Mouse (Mus musculus): ENCODE measurements around the gene Myo15b. TPM values are rescaled to one million over a fixed set of nuclear protein-coding genes. Genes with fewer than 3 reads are reported as not detected.

Gene Myo15b
- polyA plus RNA-seq, 1 experiment from 2014 or later: 0.31 TPM

DNA sequence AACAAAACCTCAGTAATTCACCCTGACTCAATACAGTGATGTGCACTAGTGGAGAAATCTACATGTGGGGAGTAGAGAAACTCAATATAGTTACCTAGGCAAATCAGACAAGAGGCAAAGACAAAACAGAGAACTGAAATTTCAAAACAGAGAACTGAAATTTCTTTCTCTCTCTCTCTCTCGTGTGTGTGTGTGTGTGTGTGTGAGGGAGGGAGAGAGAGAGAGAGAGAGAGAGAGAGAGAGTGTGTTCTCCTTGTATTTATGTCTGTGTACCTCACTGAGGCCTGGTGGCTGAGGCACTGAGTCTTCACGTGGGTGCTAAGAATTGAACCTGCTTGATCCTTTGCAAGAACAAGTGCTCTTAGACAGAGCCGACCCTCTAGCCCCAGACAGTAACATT is 71.6 kb downstream of the Myo15b start:
- WGBS: 88% methylated on average over 2 of the region's 3 CpGs
- no peak overlapping the region for H3K4me2 ChIP-seq (ENCODE audit: low read depth, low read length)
- peaks cover 5% of the 10 kb centered on the region; the same call in 1 of the 2 replicates for H3K36me3 ChIP-seq (replicated peaks; ENCODE audit: control insufficient read depth, insufficient read depth, low read depth, low read length)
- no peaks in the 10 kb centered on the region for H3K4me1 ChIP-seq (ENCODE audit: control insufficient read depth, insufficient read depth, low read length)
- H3K4me3 ChIP-seq (ENCODE audit: low read depth, low read length): no peak overlapping the region
- ATAC-seq (replicated peaks; ENCODE audit: insufficient number of reproducible peaks, low FRiP score, low TSS enrichment, low read depth) (no peak), DNase-seq (ENCODE audit: low spot score) (no peak)
- no peak overlapping the region for H3K9ac ChIP-seq (replicated peaks; ENCODE audit: low read length)
- H3K27me3 ChIP-seq (ENCODE audit: control insufficient read depth, insufficient read depth, low read length): no peaks in the 10 kb centered on the region
- H3K27ac ChIP-seq (replicated peaks; ENCODE audit: low read depth, low read length): no peak overlapping the region
- H3K9me3 ChIP-seq (replicated peaks; ENCODE audit: control insufficient read depth, low read length): no peaks in the 10 kb centered on the region

DNA sequence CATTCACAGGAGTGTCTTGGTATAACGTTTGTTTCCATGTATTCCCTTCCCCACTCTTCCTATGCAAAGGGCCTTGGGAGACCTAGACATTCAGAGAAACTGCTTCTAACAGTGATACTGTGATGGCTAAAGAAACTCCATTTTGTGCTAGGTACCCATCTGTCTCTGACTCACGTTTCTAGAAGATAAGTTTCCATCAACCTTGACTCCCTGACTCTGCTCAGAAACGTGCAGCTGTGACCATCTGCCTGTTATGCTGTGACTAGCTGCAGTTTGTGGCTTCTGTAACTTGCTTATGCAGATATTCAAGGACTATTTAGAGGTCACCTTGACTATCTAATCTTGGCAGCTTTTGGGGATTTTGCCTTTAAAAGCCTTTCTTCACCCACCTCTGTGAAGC is 73.0 kb downstream of the Myo15b start:
- 74% methylated on average over 3 of the region's 3 CpGs for WGBS
- no peak overlapping the region for H3K4me3 ChIP-seq (ENCODE audit: low read depth, low read length)
- H3K36me3 ChIP-seq (replicated peaks; ENCODE audit: control insufficient read depth, insufficient read depth, low read depth, low read length): peaks cover 5% of the 10 kb centered on the region; the same call in 1 of the 2 replicates
- H3K27me3 ChIP-seq (ENCODE audit: control insufficient read depth, insufficient read depth, low read length): no peaks in the 10 kb centered on the region
- no peak overlapping the region for H3K27ac ChIP-seq (replicated peaks; ENCODE audit: low read depth, low read length)
- DNase-seq (ENCODE audit: low spot score): no peak
- no peaks in the 10 kb centered on the region for H3K9me3 ChIP-seq (replicated peaks; ENCODE audit: control insufficient read depth, low read length)
- H3K9ac ChIP-seq (replicated peaks; ENCODE audit: low read length): no peak overlapping the region
- no peak for ATAC-seq (replicated peaks; ENCODE audit: insufficient number of reproducible peaks, low FRiP score, low TSS enrichment, low read depth)
- H3K4me1 ChIP-seq (ENCODE audit: control insufficient read depth, insufficient read depth, low read length): no peaks in the 10 kb centered on the region
- no peak overlapping the region for H3K4me2 ChIP-seq (ENCODE audit: low read depth, low read length)

DNA sequence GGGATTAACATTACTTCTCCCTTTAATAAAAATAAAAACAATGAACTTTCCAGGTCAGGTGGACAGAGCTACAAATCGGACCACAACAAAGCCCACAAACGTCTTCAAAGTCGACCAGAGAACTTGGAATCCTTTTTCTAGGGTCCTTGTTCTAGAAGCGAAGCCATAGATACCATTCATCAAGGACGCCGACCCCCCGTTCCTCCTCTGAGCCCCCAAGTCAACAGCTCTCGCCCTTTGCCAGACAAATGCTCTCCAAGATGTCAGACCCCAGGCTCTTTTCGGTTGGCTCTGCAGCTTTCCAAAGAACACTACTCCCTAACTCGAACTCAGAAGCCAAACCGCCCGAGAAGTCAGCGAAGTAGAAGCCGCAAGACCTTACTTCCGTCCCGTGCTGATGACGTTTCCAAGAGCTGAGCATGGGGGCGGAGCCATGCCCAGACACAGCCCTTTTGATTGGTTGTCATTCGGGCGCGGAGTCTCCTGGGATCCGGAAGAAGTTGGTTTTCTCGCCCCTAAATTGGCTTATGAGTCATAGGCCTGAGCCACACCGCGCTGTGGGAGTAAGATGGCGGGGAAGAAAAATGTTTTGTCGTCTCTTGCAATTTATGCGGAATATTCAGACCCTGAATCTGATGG is 75.0 kb downstream of the Myo15b start, which contains the start of the genes Sap30bp and Recql5:
Gene Sap30bp (plus strand): TSS at position 175 of the 639 bp plus-strand sequence.
Gene Recql5 (minus strand): TSS at position 370 of the 639 bp plus-strand sequence.
- Histone ChIP-seq H3K4me2 (ENCODE audit: low read depth, low read length) (peak within 1 kb of the TSS; percentile 83), H3K27ac (replicated peaks; ENCODE audit: low read depth, low read length) (no peak within 1 kb of the TSS), H3K36me3 (replicated peaks; ENCODE audit: control insufficient read depth, insufficient read depth, low read depth, low read length) (peaks cover 2% of the 10 kb centered on the region; the same call in 1 of the 2 replicates), H3K9ac (replicated peaks; ENCODE audit: low read length) (peak within 1 kb of the TSS; percentile 90), H3K9me3 (replicated peaks; ENCODE audit: control insufficient read depth, low read length) (no peaks in the 10 kb centered on the region), H3K4me1 (ENCODE audit: control insufficient read depth, insufficient read depth, low read length) (no peaks in the 10 kb centered on the region), H3K27me3 (ENCODE audit: control insufficient read depth, insufficient read depth, low read length) (no peaks in the 10 kb centered on the region), H3K4me3 (ENCODE audit: low read depth, low read length) (peak within 1 kb of the TSS; percentile 95)
- ATAC-seq (replicated peaks; ENCODE audit: insufficient number of reproducible peaks, low FRiP score, low TSS enrichment, low read depth) (peak; percentile 95), DNase-seq (ENCODE audit: low spot score) (peak; percentile 100)
- WGBS: under 1% methylated on average over 28 of the region's 28 CpGs

DNA sequence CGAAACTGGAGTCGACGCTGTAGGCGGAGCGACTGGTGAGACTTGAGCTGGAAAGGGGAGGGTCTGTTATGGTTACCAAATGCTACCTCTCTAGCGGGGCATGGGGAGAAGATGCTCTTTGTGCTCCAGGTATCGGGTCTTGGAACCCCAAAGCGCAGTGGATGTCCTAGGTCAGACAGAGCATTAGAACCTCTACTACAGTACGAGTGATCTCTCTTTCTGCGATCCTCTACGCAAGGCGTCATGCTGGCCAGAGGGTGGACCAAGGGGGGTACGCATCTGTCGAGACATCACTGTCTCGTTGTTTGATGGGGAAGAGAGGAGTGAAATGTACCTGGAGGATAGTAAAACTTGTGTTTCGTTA is 75.5 kb downstream of the Myo15b start:
- Histone ChIP-seq H3K36me3 (replicated peaks; ENCODE audit: control insufficient read depth, insufficient read depth, low read depth, low read length) (no peaks in the 10 kb centered on the region), H3K9ac (replicated peaks; ENCODE audit: low read length) (peak overlapping the region; percentile 90), H3K4me1 (ENCODE audit: control insufficient read depth, insufficient read depth, low read length) (no peaks in the 10 kb centered on the region), H3K27me3 (ENCODE audit: control insufficient read depth, insufficient read depth, low read length) (no peaks in the 10 kb centered on the region), H3K27ac (replicated peaks; ENCODE audit: low read depth, low read length) (no peak overlapping the region), H3K4me3 (ENCODE audit: low read depth, low read length) (peak overlapping the region; percentile 95), H3K4me2 (ENCODE audit: low read depth, low read length) (peak overlapping the region; percentile 74), H3K9me3 (replicated peaks; ENCODE audit: control insufficient read depth, low read length) (no peaks in the 10 kb centered on the region)
- under 1% methylated on average over 16 of the region's 16 CpGs for WGBS
- no peak for DNase-seq (ENCODE audit: low spot score)
- peak; percentile 64 for ATAC-seq (replicated peaks; ENCODE audit: insufficient number of reproducible peaks, low FRiP score, low TSS enrichment, low read depth)

DNA sequence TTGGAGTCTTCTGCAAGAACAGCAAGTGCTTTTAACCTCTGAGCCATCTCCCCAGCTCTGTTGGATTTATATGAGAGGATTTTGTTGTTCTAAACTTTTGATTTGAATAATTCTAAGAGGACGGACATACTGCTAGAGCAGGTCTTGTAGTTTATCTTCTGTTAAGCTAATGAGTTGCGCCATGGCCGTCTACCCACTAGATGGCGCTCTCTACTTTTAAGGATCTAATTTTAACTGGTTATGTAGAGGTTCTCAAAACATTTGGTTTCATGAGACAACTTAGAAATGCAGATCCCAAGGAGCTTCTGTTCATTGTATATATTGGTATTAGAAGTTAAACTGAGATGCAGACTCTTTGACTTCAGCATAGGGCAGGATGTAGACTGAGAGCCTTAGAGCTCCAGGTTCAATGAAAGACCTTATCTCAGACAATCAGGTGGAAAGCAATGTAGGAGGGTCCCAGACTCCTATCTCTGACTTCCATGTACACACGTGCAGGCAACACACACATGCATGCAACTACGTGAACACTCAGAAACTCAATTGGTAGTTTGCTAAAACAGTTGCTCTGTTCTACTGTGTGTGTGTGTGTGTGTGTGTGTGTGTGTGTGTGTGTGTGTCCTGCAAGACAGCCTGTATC is 81.6 kb downstream of the Myo15b start:
- Histone ChIP-seq H3K27me3 (ENCODE audit: control insufficient read depth, insufficient read depth, low read length) (no peaks in the 10 kb centered on the region), H3K9ac (replicated peaks; ENCODE audit: low read length) (no peak overlapping the region), H3K4me1 (ENCODE audit: control insufficient read depth, insufficient read depth, low read length) (no peaks in the 10 kb centered on the region), H3K36me3 (replicated peaks; ENCODE audit: control insufficient read depth, insufficient read depth, low read depth, low read length) (peaks cover 4% of the 10 kb centered on the region; the same call in 1 of the 2 replicates), H3K4me2 (ENCODE audit: low read depth, low read length) (no peak overlapping the region), H3K27ac (replicated peaks; ENCODE audit: low read depth, low read length) (no peak overlapping the region), H3K4me3 (ENCODE audit: low read depth, low read length) (no peak overlapping the region), H3K9me3 (replicated peaks; ENCODE audit: control insufficient read depth, low read length) (no peaks in the 10 kb centered on the region)
- ATAC-seq (replicated peaks; ENCODE audit: insufficient number of reproducible peaks, low FRiP score, low TSS enrichment, low read depth): no peak
- 42% methylated on average over 6 of the region's 6 CpGs for WGBS
- DNase-seq (ENCODE audit: low spot score): peak; percentile 86

DNA sequence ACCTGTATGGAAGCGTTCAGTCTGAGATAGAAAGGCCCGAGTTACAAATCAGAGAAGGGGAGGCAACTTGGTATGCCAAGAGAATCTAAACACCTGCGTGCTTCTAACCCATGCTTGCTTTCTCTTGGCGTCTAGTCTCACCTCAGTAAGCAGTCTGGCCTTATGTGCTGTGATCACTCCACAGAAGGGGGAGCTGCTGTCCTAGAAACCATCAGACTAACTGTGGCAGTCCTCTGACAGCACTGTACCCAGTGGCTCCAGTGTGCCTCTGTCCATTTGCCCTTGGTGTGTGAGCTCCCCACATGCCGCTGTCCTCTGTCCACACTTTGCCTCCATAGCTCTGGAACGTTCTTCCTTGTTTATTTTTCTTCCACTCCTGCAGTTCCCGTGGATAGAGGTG is 83.8 kb downstream of the Myo15b start:
- no peak for DNase-seq (ENCODE audit: low spot score)
- Histone ChIP-seq H3K4me2 (ENCODE audit: low read depth, low read length) (no peak overlapping the region), H3K27ac (replicated peaks; ENCODE audit: low read depth, low read length) (no peak overlapping the region), H3K4me3 (ENCODE audit: low read depth, low read length) (no peak overlapping the region), H3K27me3 (ENCODE audit: control insufficient read depth, insufficient read depth, low read length) (no peaks in the 10 kb centered on the region), H3K36me3 (replicated peaks; ENCODE audit: control insufficient read depth, insufficient read depth, low read depth, low read length) (peaks cover 7% of the 10 kb centered on the region; the same call in 1 of the 2 replicates), H3K9me3 (replicated peaks; ENCODE audit: control insufficient read depth, low read length) (no peaks in the 10 kb centered on the region), H3K9ac (replicated peaks; ENCODE audit: low read length) (no peak overlapping the region), H3K4me1 (ENCODE audit: control insufficient read depth, insufficient read depth, low read length) (no peaks in the 10 kb centered on the region)
- no peak for ATAC-seq (replicated peaks; ENCODE audit: insufficient number of reproducible peaks, low FRiP score, low TSS enrichment, low read depth)
- 83% methylated on average over 7 of the region's 7 CpGs for WGBS

Other genes starting within 250 kb of the Myo15b start
- 15.8 and 18.2 TPM in 2 replicates for gene Mif4gd, start 245.4 kb upstream of the Myo15b start, polyA plus RNA-seq (2014; fragmentation: Nextera tagmentation; extraction: Ambion mirVana)
- gene Slc25a19, start 230.1 kb upstream of the Myo15b start, polyA plus RNA-seq (2014; fragmentation: Nextera tagmentation; extraction: Ambion mirVana): 19.9 and 20.2 TPM in 2 replicates
- 59.0 and 61.8 TPM in 2 replicates for gene Grb2, start 149.8 kb upstream of the Myo15b start, polyA plus RNA-seq (2014; fragmentation: Nextera tagmentation; extraction: Ambion mirVana)
- 10.3 and 14.6 TPM in 2 replicates for gene Tmem94, start 93.0 kb upstream of the Myo15b start, polyA plus RNA-seq (2014; fragmentation: Nextera tagmentation; extraction: Ambion mirVana)
- 11.9 TPM in 2 replicates for gene Caskin2, start 44.8 kb upstream of the Myo15b start, polyA plus RNA-seq (2014; fragmentation: Nextera tagmentation; extraction: Ambion mirVana)
- 19.8 and 22.2 TPM in 2 replicates for gene Tsen54, start 43.7 kb upstream of the Myo15b start, polyA plus RNA-seq (2014; fragmentation: Nextera tagmentation; extraction: Ambion mirVana)
- 4.9 and 7.5 TPM in 2 replicates for gene Llgl2, start 34.4 kb upstream of the Myo15b start, polyA plus RNA-seq (2014; fragmentation: Nextera tagmentation; extraction: Ambion mirVana)
- 1.1 and 1.4 TPM in 2 replicates for gene Smim5, start 41.6 kb downstream of the Myo15b start, polyA plus RNA-seq (2014; fragmentation: Nextera tagmentation; extraction: Ambion mirVana)
- gene Smim6, start 53.6 kb downstream of the Myo15b start, polyA plus RNA-seq (2014; fragmentation: Nextera tagmentation; extraction: Ambion mirVana): 0.21 TPM in 1 of 2 replicates, not detected in the other
- gene Sap30bp, start 74.9 kb downstream of the Myo15b start, polyA plus RNA-seq (2014; fragmentation: Nextera tagmentation; extraction: Ambion mirVana): 49.8 and 59.4 TPM in 2 replicates
- gene Recql5, start 75.1 kb downstream of the Myo15b start, polyA plus RNA-seq (2014; fragmentation: Nextera tagmentation; extraction: Ambion mirVana): 14.2 and 15.3 TPM in 2 replicates
- gene Itgb4, start 116.3 kb downstream of the Myo15b start, polyA plus RNA-seq (2014; fragmentation: Nextera tagmentation; extraction: Ambion mirVana): 0.83 and 0.85 TPM in 2 replicates
- 113 and 125 TPM in 2 replicates for gene Galk1, start 154.3 kb downstream of the Myo15b start, polyA plus RNA-seq (2014; fragmentation: Nextera tagmentation; extraction: Ambion mirVana)
- gene H3f3b, start 169.6 kb downstream of the Myo15b start, polyA plus RNA-seq (2014; fragmentation: Nextera tagmentation; extraction: Ambion mirVana): 2,457 and 2,634 TPM in 2 replicates
- 21.2 and 21.7 TPM in 2 replicates for gene Unk, start 171.9 kb downstream of the Myo15b start, polyA plus RNA-seq (2014; fragmentation: Nextera tagmentation; extraction: Ambion mirVana)
- 0.71 and 1.2 TPM in 2 replicates for gene Unc13d, start 219.6 kb downstream of the Myo15b start, polyA plus RNA-seq (2014; fragmentation: Nextera tagmentation; extraction: Ambion mirVana)
- 47.0 and 49.6 TPM in 2 replicates for gene Wbp2, start 228.6 kb downstream of the Myo15b start, polyA plus RNA-seq (2014; fragmentation: Nextera tagmentation; extraction: Ambion mirVana)